Mouse (Mus musculus) limb, embryonic 14.5 days (tissue): ENCODE results near the gene Mettl7a1. TPM values are rescaled to one million over a fixed set of nuclear protein-coding genes. Genes with fewer than 3 reads are reported as not detected.
"Not testable (repeated sequence)": the region's sequence is repeated elsewhere in the genome, so short reads cannot be mapped to it uniquely, and the experiment has no call there.

Experiments used
- ATAC-seq: fragments of 200-750 bp; cut with Nextera tagmentation; 2 replicates; pipeline ENCODE4 v1.8.0; 2017; ENCODE audit warnings: low read depth, moderate number of reproducible peaks, moderate TSS enrichment; ENCODE audit not compliant: low FRiP score
- DNase-seq: peaks from one replicate; pipeline ENCODE4 v3.0.0-alpha.2; 2015; ENCODE audit warnings: low spot score
- H3K27ac ChIP-seq: fragments of 300-500 bp; sonication (generic); replicated peaks from 2 replicates; pipeline ENCODE4 v1.5.1; 2014; ENCODE audit warnings: low read depth, mild to moderate bottlenecking, low read length, moderate library complexity, mixed read lengths
- H3K27me3 ChIP-seq: fragments of 300-500 bp; sonication (generic); 2 replicates; pipeline ENCODE4 v1.6.1; 2014; ENCODE audit warnings: low read length, mixed read lengths; ENCODE audit not compliant: control insufficient read depth, insufficient read depth
- H3K36me3 ChIP-seq: fragments of 300-500 bp; sonication (generic); 2 replicates; pipeline ENCODE4 v1.6.1; 2014; ENCODE audit warnings: mild to moderate bottlenecking, low read length, moderate library complexity, mixed read lengths; ENCODE audit not compliant: control insufficient read depth, insufficient read depth
- H3K4me1 ChIP-seq: fragments of 300-500 bp; sonication (generic); 2 replicates; pipeline ENCODE4 v1.6.1; 2014; ENCODE audit warnings: antibody characterized with exemption, low read length, mixed read lengths; ENCODE audit not compliant: control insufficient read depth, insufficient read depth
- H3K4me2 ChIP-seq: fragments of 300-500 bp; sonication (generic); replicated peaks from 2 replicates; pipeline ENCODE4 v1.6.1; 2014; ENCODE audit warnings: low read depth, mild to moderate bottlenecking, low read length, moderate library complexity; ENCODE audit not compliant: severe bottlenecking
- H3K4me3 ChIP-seq: fragments of 300-500 bp; sonication (generic); replicated peaks from 2 replicates; pipeline ENCODE4 v1.5.1; 2014; ENCODE audit warnings: low read length
- H3K9ac ChIP-seq: fragments of 300-500 bp; sonication (generic); 2 replicates; pipeline ENCODE4 v1.6.1; 2014; ENCODE audit warnings: mild to moderate bottlenecking, low read depth, low read length, moderate library complexity; ENCODE audit not compliant: severe bottlenecking
- H3K9me3 ChIP-seq: fragments of 300-500 bp; sonication (generic); 2 replicates; pipeline ENCODE4 v1.6.1; 2016; ENCODE audit warnings: low read length; ENCODE audit not compliant: control insufficient read depth
- POLR2A ChIP-seq: fragments of 200-500 bp; IDR thresholded peaks from 2 replicates; pipeline ENCODE4 v1.8.0; 2012; ENCODE audit warnings: inconsistent platforms, mild to moderate bottlenecking, moderate library complexity, borderline replicate concordance; ENCODE audit not compliant: insufficient read depth, insufficient read length; ENCODE audit errors: extremely low read depth
- WGBS: fragments of 180-500 bp; shearing (Covaris S2); extraction: QIAGEN DNeasy Blood & Tissue Kit; methylation state at CpG from one replicate; pipeline ENCODE4 v1.1.7; 2014; 5-methylcytosine and 5-hydroxymethylcytosine counted together
- polyA plus RNA-seq, 2 experiments: library from polyadenylated mRNA; depleted of rRNA in 1 of 2; stranded (reverse) in 1 of 2; unstranded in 1 of 2; fragments of >200 nt; fragmentation: Nextera tagmentation in 1 of 2; extraction: Ambion mirVana in 1 of 2; gene quantifications; 2 replicates each; pipeline versions ENCODE4 v1.2.1 to v1.2.3; 2012 to 2014

The Mettl7a1 gene
- polyA plus RNA-seq, 2 experiments: 3.0 to 14.9 TPM

- Histone ChIP-seq H3K27me3 (no peaks in the 10 kb centered on the region), H3K27ac (no peak overlapping the region), H3K36me3 (no peaks in the 10 kb centered on the region), H3K4me3 (no peak overlapping the region), H3K9ac (no peak overlapping the region), H3K4me1 (no peaks in the 10 kb centered on the region), H3K4me2 (no peak overlapping the region), H3K9me3 (no peaks in the 10 kb centered on the region)
- ATAC-seq (no peak), DNase-seq (no peak)
- 67% methylated on average over 1 of the region's 1 CpGs for WGBS
- TF ChIP-seq POLR2A: no peak
These were observed 15.9 kb downstream of the Mettl7a1 start for GRCm38 (mm10) chr15:100319884-100320283.

- Histone ChIP-seq H3K27ac (no peak overlapping the region), H3K4me1 (no peaks in the 10 kb centered on the region), H3K9ac (no peak overlapping the region), H3K4me2 (no peak overlapping the region), H3K9me3 (no peaks in the 10 kb centered on the region), H3K36me3 (no peaks in the 10 kb centered on the region), H3K27me3 (no peaks in the 10 kb centered on the region), H3K4me3 (no peak overlapping the region)
- ATAC-seq (no peak), DNase-seq (no peak)
- 60% methylated on average over 9 of the region's 9 CpGs for WGBS
- no peak for TF ChIP-seq POLR2A
These were observed 16.5 kb downstream of the Mettl7a1 start for GRCm38 (mm10) chr15:100320295-100320905.

DNA sequence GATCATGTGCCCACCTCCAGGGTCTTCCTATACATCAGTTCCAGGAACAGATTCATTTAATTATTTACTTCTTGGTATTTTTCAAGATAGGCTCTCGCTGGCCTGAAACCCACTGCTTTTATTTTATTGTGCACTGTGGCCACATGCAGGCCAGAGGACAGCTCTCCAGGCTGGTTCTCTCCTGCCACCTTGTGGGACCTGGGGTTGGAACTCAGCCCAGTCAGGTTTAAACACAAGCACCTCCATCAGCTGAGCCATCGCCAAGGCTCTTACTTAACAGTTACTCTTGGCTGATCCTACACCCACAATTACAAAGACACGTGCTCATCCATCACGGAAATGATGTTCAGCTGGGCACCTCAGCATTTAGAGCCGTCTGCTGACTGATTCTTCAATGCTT, 17.2 kb downstream of the Mettl7a1 start:
- DNase-seq: no peak
- 42% methylated on average over 5 of the region's 5 CpGs for WGBS
- H3K4me2 ChIP-seq: no peak overlapping the region
- no peaks in the 10 kb centered on the region for H3K9me3 ChIP-seq
- H3K4me3 ChIP-seq: no peak overlapping the region
- H3K9ac ChIP-seq: no peak overlapping the region
- H3K27me3 ChIP-seq: no peaks in the 10 kb centered on the region
- ATAC-seq: no peak
- no peak overlapping the region for H3K27ac ChIP-seq
- H3K4me1 ChIP-seq: no peaks in the 10 kb centered on the region
- H3K36me3 ChIP-seq: no peaks in the 10 kb centered on the region
- TF ChIP-seq POLR2A: no peak

GRCm38 (mm10) chr15:100324021-100324591, 20.2 kb downstream of the Mettl7a1 start:
- DNase-seq (no peak), ATAC-seq (no peak)
- Histone ChIP-seq H3K27me3 (no peaks in the 10 kb centered on the region), H3K4me2 (no peak overlapping the region), H3K9ac (no peak overlapping the region), H3K36me3 (no peaks in the 10 kb centered on the region), H3K4me3 (no peak overlapping the region), H3K27ac (no peak overlapping the region), H3K9me3 (no peaks in the 10 kb centered on the region), H3K4me1 (no peaks in the 10 kb centered on the region)
- TF ChIP-seq POLR2A: no peak
- WGBS: 65% methylated on average over 12 of the region's 12 CpGs

GRCm38 (mm10) chr15:100325235-100325634, 21.3 kb downstream of the Mettl7a1 start:
- no peak for TF ChIP-seq POLR2A
- H3K4me2 ChIP-seq: no peak overlapping the region
- H3K4me1 ChIP-seq: no peaks in the 10 kb centered on the region
- H3K9me3 ChIP-seq: no peaks in the 10 kb centered on the region
- 76% methylated on average over 3 of the region's 3 CpGs for WGBS
- no peak overlapping the region for H3K27ac ChIP-seq
- ATAC-seq (no peak), DNase-seq (no peak)
- H3K36me3 ChIP-seq: no peaks in the 10 kb centered on the region
- H3K27me3 ChIP-seq: no peaks in the 10 kb centered on the region
- no peak overlapping the region for H3K9ac ChIP-seq
- no peak overlapping the region for H3K4me3 ChIP-seq

DNA sequence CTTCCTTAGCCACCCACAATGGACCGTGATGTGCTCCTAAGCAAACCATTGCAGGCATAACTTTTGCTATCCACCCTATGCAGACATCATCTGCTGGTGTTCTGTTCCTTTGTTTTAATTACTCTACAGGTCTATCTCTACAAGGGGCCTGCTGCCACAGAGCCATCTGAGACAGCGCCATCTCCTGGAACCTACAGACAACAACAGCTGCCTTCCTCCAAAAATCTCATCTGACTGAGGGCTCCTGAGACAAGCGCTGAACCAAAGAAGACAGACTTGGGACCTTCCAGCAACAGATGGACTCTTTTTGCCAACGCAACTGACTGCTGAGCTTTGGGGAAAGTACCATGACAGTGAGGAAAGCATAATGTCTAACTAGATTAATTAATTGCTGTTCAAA, 24.1 kb downstream of the Mettl7a1 start:
- not testable (repeated sequence) for H3K4me3 ChIP-seq, H3K27me3 ChIP-seq, H3K9me3 ChIP-seq, H3K4me1 ChIP-seq, H3K27ac ChIP-seq, H3K36me3 ChIP-seq, DNase-seq, H3K4me2 ChIP-seq, H3K9ac ChIP-seq, ATAC-seq
- 74% methylated on average over 3 of the region's 4 CpGs for WGBS

DNA sequence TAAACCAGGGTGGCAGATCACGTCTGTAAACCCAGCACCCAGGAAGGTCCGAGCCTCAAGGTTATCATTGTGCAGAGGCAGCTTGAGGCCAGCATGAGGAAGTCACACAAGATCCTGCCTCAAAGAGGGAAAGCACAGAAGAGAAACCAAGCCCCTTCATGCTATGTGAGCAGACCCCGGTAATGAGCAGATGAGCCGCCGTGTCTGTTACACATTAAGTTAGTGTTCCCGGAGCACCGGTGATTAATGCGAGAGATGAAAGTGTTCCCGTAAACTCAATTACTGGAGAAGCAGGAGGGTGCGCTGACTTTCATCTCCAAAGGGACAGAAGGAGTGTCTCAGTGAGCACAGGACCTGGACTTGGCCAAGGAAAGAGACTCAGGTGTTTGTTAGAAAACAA, 25.4 kb downstream of the Mettl7a1 start:
- H3K27ac ChIP-seq, H3K36me3 ChIP-seq, H3K4me1 ChIP-seq, H3K4me3 ChIP-seq, DNase-seq, H3K9me3 ChIP-seq, ATAC-seq, H3K4me2 ChIP-seq, H3K9ac ChIP-seq, H3K27me3 ChIP-seq: not testable (repeated sequence)
- 20% methylated on average over 7 of the region's 10 CpGs for WGBS
